Mouse (Mus musculus) left cerebral cortex, adult 9 months (tissue): ENCODE data around the gene Atf6b.

Experiments used
- DNase-seq, 2 experiments: peaks; one replicate each; pipeline ENCODE4 v3.0.0; 2022; ENCODE audit warnings: low spot score in 2 of 2

Gene Atf6b

DNA sequence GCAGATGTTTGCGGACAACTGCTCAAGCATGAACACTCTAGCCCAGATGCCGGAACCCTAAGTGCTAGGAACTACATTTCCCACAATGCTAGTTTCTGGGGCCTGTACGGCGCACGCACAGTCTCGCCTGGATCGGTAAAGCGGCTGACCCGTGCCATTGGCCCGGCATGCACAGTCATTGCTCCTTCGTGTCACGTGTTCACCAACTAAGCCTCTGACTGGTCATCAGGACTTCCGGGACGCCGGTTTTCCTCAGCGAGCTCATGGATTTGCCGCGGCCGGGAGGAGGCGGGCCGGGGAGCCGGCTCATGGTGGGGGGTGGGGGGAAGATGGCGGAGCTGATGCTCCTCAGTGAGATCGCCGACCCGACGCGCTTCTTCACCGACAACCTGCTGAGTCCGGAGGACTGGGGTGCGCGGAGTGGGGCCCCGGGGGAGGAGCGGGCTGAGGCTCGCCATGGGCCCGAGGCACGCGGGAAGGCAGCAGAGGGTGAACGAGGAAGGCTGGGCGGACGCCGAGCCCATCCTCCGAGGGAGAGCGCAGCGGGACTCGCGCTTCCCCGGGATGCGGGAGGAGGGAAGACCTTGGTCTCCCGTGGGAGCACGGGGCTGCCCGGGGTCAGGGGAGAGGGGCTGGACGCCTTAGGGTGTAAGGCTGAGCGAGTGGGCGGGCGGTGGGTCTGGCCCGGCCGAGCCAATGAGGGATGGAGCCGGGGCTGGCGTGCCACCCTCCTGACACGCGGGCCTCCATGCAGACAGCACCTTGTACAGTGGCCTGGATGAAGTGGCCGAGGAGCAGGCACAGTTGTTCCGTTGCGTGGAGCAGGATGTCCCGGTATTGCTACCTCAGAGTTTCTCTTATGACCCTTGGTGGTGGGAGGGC is at the start of gene Atf6b:
Gene Atf6b (plus strand): TSS at position 241 of the 882 bp plus-strand sequence.
- peak; percentile 97 to 98 for DNase-seq

DNA sequence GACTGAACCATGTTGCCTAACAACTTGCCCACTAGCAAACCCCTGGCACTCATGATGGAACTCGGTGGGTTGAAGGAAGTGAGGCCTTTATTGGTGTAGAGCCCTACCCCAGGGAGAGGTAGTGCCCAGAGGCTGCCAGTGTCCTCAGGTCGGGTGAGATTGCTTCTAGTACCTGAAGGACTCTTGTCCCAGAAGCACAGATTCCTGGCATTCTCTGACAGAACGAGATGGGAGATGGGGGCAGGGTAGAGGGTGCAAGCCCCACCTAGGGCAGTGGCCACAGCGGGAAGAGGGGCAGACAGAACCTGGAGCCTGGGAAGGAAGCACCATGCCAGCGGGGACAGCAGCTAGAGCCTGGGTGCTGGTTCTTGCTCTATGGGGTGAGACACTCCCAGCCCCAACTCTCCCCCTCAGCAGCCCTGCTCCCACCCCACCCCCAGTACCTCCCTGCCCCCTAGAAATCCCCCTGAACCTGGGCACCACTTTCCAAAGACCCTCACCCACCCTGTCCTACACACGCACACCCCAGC is 49.3 kb upstream of the Atf6b start, which contains the start of gene Ager:
Gene Ager (plus strand): TSS at position 297 of the 530 bp plus-strand sequence.
- no peak for DNase-seq

DNA sequence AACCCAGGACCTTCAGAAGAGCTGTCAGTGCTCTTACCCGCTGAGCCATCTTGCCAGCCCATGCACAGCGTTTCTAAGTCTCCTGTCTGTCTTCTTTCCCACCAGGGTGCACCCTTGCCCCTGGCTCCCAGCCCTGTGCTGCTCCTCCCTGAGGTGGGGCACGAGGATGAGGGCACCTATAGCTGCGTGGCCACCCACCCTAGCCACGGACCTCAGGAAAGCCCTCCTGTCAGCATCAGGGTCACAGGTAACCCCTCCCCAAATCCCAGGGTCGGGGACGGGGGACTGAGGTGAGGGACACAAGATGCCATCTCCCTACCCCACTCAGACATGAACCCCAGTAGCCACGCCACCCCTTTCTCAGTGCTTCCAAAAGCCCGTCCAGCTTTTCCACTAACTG is 47.1 kb upstream of the Atf6b start:
- DNase-seq: no peak

DNA sequence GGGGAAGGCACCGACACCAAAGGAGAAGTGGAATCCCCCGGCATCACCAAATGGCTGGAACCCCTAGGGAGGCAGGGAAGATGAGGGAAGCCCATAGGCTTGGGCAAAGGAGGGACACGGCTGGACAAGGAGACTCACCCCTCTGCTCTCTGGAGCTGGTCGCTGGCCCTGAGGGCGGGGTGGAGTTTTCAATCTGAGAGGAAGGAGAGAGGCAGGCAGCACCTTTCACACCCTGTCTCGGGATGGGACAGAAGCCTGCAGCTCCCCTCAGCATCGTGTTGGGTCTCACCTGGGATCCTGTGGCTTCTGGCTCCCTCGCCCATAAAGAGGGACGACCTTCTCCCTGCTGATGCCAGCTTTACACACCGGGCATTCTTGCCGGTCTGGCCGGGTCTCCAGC is 45.1 kb upstream of the Atf6b start:
- DNase-seq: no peak

DNA sequence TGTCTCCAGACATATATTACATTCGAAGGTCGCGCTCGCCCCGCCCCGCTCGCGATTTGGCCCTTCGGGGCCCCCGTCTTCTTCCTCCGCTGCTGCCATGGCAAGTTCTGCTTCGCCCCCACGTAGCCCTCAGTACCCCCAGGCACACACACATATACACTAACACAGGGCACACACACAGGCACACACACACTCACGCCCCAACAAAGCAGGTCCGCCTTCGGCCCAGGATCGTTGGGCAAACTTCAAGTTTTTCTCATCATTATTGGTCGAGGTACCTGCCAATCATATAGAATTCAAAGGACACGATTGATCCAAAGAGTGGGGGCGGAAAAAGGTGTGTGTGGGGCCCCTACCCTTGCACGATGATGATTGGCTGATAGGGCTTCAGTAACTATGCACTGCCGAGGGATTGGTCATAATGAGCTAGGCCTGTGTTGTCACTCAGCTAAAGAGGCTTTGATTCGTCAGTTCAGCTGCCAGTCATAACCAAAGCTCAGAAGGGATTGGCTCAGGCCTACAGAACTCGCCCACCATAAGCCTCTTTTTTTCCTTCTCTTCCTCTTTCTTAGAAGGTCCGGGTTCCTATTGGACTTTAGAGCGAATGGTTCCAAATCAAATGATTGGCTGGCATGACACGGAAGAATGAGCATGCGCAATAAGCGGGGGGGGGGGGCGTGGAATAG is 43.4 kb upstream of the Atf6b start, which contains the start of gene Rnf5:
Gene Rnf5 (minus strand): TSS at position 316 of the 686 bp plus-strand sequence.
- DNase-seq: peak; percentile 100

DNA sequence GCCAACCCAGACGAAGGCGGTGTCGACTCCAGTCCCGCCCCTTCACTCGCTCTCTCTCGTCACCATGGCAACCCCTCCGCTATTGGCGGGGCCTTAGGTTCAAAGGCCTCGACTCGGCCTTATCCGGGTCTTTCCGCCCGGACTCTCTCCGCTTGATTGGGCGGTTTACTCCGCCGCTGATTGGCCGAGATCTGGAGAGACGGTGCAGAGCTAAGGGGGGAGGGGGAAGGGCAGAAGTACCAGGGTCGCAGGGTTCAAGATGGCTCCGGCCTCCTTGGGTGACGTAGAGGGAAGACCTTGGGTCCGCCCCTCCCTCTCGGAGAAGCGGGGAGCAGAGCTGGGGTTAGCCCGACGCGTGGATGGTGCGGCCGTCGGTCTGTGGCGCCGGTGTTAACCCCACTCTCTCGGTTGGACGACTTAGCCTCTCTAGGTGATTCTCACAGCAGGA is 42.9 kb upstream of the Atf6b start, which contains the start of gene Agpat1:
Gene Agpat1 (plus strand): TSS at position 202 of the 448 bp plus-strand sequence.
- DNase-seq: peak; percentile 98

DNA sequence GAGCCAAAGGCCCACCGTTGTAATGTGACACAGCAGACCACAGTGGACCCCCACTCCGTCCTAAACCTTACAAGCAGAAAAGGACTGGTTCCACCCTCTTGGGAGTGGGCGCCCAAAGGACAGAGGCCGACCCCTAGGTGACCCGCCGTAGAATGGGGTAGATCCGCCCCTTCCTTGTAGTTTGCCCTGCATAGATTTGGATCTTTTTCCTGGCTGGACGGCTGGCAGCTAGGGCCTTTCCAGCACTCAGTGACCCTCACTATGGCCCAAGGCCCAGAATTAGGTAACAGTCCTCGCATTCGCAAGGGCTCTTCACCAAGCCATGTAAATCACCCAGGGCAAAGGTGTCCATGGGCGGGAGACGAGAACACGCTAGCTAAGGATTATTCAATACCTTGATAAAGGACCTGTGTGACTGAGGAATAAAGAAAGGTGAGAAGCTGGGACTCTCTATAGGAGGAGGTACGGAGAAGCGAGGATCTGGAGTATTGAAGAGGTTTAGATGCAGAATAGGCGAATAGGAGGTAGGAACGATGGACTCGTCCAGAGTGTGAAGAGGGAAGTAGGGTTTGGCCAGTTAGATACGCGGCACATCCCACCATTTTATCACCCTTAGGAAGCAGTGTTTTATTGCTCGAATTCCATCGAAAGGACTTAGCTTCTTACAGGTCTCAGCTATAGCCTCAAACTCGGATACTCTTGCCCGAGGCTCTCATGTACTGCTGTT is 42.3 kb upstream of the Atf6b start:
- no peak for DNase-seq

DNA sequence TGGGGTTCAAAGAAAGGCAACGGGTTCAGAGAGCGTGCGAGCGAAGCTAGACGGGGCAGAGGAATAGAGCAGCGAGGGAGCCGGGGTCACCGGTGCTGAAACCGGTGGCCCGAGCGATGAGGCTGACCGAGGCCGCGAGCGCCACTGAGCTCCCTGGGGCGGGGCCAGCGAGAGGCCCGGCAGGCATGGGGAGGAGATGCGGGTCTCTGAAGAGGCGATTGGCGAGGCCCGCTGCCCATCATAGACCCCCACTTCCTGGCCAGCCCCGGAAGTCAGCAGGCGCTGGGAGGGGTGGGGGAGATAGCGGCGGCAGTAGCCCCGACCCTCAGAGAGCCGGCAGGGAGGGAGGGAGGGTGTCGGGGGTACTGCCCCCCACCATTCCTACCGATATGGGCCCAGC is 41.3 kb upstream of the Atf6b start:
- DNase-seq: peak; percentile 91 to 97

DNA sequence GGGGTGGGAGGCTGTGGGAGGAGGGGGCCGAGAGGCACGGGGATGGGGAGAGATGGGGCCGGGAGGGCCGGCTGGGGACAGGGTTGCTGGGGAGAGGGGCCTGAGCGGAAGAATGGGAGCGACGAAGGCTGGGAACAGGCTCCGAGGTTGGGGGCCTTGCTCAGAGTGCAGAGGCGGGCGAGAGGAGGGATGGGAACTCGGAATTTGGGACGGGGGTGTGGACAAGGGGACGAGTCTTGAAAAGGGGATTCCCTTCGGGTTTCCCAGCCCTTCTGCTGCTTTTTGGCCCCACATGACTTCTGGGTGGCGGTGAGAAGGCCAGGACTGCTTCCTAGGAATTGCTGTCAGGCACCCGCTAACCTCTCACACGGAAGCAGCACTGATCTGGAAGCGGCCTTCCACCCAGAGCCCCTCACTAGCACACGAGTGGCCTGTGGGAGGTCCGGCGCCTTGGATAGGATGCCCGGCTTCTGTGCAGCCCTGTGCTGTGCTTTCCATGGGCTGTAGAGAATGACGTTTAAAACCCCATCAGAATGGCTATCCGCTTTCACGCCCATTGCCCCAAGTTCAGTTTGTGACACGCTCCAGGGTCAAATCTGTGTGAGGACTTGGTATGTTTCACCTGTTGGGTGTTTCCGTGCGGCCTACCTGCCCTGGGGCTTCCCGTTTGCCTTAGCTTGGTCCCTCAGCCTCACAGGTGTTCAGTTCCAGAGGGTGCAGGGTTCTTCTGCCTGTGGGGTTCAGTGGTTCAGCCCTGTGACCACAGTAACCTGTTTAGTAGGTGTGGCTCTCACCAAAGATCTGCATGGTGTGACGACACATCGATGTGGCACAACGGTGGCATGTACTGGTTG is 40.5 kb upstream of the Atf6b start:
- no peak for DNase-seq

DNA sequence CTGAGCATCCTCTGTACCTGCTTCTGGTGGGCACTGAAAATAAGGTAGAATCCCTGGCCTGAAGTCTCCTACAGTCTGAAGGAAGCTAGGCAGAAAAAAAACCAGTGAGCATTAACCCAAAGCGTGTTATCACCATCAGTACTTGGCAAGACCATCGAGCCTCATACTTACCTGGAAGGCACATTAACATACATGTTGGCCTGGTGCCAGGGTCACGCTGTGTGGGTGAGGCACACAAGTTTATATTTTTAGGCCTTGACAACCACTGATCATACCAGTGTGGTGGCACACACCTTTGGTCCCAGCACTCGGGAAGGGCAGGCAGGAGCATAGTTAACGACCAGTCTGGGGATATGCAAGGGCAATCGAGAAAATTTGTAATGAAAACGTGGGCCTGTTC is 38.9 kb upstream of the Atf6b start:
- no peak for DNase-seq

DNA sequence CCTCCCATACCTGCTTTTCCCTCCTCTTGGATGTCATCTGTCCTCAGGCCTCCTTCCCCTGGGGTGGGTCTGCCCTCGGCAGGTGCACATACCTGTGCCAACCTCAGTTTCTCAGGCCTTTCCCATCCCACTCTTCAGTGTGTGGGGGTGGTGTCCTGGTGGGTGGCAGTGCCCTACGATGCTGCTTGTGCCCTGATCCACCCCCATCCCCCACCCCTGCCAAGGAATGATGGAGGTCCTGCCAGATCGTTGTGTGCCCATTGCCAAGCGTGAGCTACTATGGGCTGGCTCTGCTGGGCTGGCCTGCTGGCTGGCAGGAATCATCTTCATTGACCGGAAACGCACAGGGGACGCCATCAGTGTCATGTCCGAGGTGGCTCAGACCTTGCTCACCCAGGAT is 35.9 kb upstream of the Atf6b start:
- DNase-seq: no peak

DNA sequence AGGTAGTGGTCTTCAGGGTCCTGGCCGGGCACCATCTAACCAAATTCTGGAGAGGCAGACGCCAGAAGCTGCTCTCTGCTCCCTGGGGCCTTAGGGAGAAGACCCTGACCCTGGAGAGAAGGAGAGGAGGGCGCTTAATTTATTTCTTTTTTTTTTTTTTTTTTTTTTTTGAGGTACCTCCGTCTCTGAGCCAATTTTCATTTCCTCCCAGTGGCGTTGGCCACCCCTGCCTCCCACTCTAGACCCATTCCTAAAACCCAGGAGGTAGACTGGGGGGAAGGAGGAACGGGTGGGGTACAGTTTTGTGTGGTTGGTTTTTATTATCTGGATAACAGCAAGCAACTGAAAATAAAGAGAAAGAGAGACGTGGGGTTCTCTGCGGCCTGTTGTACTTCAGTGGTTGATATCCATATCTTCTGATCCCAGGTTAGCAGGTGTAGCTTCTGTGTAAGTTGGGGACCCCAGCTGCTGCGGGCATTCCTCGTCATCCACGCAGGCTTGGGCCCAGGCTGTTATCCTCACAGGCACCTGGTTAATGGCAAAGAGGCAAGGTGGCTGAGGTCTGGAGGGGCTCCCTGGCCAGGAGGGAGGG is 33.8 kb upstream of the Atf6b start:
- no peak for DNase-seq

DNA sequence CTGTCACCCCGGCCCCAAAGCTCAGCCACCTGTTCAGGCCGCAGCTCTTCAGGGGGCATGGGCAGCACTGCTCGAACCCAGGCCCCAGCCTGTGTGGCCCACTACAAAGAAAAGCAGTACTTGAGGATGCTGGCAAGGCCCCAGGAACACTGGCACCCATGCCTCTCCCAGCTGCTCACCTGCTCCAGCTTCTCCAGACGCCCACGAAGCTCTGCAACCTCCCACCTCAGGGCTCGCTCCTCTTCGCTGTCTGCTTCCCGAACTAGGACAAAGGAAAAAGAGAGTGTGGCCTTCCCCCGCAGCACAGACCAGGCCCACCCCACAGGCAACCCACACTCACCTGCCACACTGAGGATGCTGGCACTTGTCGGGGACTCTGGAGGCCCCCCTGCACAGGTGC is 33.1 kb upstream of the Atf6b start:
- no peak for DNase-seq

DNA sequence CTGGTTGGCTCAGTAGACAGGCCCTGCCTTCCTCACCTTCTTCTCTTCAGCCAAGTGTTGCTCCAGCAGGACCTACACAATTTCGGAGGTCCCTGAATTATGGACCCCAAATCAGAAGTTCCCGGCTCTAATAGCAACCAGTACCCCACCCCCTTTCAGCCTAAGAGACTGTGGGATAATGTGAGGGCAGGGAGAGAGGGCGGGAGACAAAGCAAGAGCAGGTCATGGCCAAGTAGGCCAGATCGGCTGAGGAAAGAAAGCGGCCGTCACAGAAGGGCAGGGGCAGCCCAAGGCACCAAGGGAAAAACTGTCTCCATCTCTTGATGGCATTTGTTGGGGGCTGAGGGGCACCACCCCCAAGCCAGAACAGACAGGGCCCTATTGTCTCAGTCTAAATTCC is 31.1 kb upstream of the Atf6b start, which contains the start of gene Egfl8:
Gene Egfl8 (minus strand): TSS at position 101 of the 400 bp plus-strand sequence.
- DNase-seq: no peak

DNA sequence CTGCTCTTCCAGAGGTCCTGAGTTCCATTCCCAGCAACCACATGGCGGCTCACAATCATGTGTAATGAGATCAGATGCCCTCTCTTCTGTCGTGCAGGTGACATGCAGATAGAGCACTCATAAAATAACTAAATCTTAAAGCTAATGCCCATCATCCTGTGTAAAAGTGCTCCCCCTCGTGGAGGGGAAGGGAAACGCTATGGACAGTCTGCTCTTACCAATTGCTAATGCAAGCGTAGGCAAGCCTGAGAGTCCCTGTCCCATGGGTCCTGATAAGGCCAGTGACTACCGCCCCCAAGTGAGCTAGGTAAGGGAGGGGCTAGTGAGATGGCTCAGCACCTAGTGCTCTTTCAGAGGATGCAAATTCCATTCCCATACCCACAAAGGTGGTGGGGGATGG is 27.9 kb upstream of the Atf6b start:
- DNase-seq: no peak

DNA sequence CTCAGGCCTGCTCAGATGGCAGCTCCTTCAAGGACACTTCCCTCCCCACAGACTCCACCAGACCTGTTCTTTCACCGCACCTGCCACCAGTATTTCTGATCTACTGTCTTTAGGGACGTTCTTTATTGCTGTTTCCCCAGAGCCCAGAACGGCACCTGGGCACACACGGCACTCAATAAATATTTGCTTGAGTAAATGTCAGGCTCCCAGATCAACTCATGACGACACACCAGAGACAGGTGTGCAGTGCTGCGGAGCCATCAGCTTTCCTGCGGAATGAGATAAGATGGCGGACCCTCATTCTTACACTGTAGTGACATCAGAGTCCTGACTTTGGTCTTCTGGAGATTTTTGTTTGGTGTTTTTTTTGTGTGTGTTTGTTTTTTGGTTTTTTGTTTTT is 25.9 kb upstream of the Atf6b start:
- no peak for DNase-seq

DNA sequence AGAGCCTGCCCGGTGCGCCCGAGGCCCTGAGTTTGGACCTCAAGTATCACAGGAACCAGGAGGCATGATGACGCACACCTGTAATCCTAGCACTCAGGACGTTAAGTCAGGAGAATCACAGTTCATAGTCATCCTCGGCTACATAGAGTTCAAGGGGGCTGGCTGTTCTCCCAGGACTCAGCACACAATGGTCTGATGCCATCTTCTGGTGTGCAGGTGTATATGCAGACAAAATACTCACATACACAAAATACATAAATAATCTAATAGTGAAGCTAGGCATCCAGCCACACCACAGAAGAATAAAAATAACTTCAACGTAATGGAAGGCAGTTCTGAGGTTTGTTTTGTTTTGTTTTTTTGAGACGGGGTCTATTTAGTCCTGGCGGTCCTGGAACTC is 23.8 kb upstream of the Atf6b start:
- no peak for DNase-seq

DNA sequence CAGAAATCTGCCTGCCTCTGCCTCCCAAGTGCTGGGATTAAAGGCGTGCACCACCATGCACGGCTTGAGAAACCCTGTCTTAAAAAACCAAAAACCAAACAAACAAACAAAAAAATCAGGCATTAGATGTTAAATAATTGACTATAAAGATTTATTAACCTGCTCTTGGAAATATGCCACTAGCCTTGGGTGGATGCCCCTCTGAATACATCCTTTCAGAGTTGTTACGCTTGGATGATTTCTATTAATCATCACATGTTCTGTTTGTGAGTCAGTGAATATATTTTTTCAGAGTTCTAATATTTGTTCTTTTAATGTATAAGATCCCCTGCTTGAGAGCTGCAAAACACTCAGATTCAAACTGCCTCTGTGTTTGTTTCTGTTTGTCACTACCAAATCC is 22.0 kb upstream of the Atf6b start:
- no peak for DNase-seq

DNA sequence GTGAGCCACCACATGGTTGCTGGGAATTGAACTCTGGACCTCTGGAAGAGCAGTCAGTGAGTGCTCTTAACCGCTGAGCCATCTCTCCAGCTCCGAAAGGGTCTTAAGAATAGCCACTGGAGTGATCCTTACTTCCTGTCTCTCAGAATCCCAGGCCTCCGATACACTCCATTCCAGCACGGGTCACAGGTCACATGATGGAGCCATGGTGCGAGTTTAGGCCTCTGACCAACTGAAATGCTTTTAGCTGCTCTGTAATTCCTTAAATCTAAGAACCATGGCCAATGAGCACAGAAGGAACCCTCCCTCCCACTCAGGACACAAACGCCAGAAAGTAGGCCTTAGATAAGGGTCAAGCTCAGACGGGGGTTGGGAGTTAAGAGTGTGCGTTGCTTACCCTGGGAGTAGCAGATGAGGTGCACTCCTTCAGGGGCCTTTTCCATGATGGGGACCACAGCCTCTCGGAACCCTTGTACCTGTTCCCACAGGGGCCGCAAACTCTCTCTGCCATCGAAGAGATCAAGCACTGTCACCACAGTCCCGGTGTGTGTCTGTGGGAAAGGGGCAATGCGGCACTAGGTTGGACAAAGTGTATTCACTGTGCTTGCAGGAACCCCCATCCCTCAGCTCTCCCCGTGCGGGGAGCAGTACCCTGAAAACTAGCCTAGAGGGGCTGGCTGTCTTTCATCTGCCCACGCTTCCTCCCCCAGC is 20.7 kb upstream of the Atf6b start:
- no peak for DNase-seq

DNA sequence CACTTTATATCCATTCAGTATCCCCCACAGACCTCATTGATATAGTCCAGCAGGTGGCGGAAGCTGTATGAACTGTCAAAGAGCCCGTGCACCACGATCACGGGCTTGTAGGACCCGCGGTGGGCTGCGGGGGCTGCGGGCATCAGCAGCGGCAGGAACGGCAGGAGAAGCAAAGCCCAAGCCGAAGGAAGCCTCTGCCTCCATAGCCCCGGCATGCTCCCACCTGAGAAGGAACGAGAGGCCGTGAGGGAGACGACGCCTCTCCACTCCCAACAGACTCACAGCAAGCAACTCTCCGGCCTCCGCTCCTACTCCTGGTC is 20.2 kb upstream of the Atf6b start:
- DNase-seq: no peak
